Mouse (Mus musculus): ENCODE measurements around the gene Rubcn.

GRCm38 (mm10) chr16:32783324-32784062, 94.1 kb downstream of the Rubcn start:
- TF ChIP-seq POLR2A (IDR thresholded peaks at IDR 0.05; ENCODE audit: borderline replicate concordance, extremely low read depth, low read depth, low read length) (no peak), CTCF (IDR thresholded peaks at IDR 0.05; ENCODE audit: insufficient read depth, low read length) (no peak)
